Mouse (Mus musculus): ENCODE data around the gene Gm17651. TPM values are rescaled to one million over a fixed set of nuclear protein-coding genes. Genes with fewer than 3 reads are reported as not detected.

Gm17651 gene
- polyA plus RNA-seq, 1 experiment = not detected

GRCm38 (mm10) chr3:97659746-97660145, 14.7 kb downstream of the Gm17651 start:
- no peak for TF ChIP-seq CTCF (IDR thresholded peaks at IDR 0.05; ENCODE audit: extremely low read depth, insufficient read depth, low read length)
- TF ChIP-seq POLR2A (IDR thresholded peaks at IDR 0.05; ENCODE audit: extremely low read depth, insufficient read depth, low read length) = no peak
- Histone ChIP-seq H3K4me1 (ENCODE audit: control insufficient read depth, insufficient read depth, low read length) (no peaks in the 10 kb centered on the region; the same call in 1 of the 2 replicates), H3K4me3 (ENCODE audit: insufficient read depth, low read length) (peak overlapping the region; percentile 68; the same call in 1 of the 2 replicates), H3K27ac (ENCODE audit: insufficient read depth, low read length) (no peak overlapping the region)

GRCm38 (mm10) chr3:97658426-97659193, 15.9 kb downstream of the Gm17651 start:
- H3K4me1 ChIP-seq (ENCODE audit: control insufficient read depth, insufficient read depth, low read length) = no peaks in the 10 kb centered on the region; the same call in 1 of the 2 replicates
- H3K4me3 ChIP-seq (ENCODE audit: insufficient read depth, low read length) = peak overlapping the region; percentile 68
- peak overlapping the region; percentile 9; the same call in 1 of the 2 replicates for H3K27ac ChIP-seq (ENCODE audit: insufficient read depth, low read length)
- TF ChIP-seq CTCF (IDR thresholded peaks at IDR 0.05; ENCODE audit: extremely low read depth, insufficient read depth, low read length) (no peak), POLR2A (IDR thresholded peaks at IDR 0.05; ENCODE audit: extremely low read depth, insufficient read depth, low read length) (no peak)

GRCm38 (mm10) chr3:97657655-97658411, 16.7 kb downstream of the Gm17651 start, which contains the start of gene Prkab2:
Prkab2 (plus strand) TSS chr3:97658193.
- H3K4me3 ChIP-seq (ENCODE audit: insufficient read depth, low read length) = peak within 1 kb of the TSS; percentile 68
- no peaks in the 10 kb centered on the region; the same call in 1 of the 2 replicates for H3K4me1 ChIP-seq (ENCODE audit: control insufficient read depth, insufficient read depth, low read length)
- TF ChIP-seq CTCF (IDR thresholded peaks at IDR 0.05; ENCODE audit: extremely low read depth, insufficient read depth, low read length) (no peak), POLR2A (IDR thresholded peaks at IDR 0.05; ENCODE audit: extremely low read depth, insufficient read depth, low read length) (peak; percentile 66; the same call in 1 of the 2 replicates)
- H3K27ac ChIP-seq (ENCODE audit: insufficient read depth, low read length) = peak within 1 kb of the TSS; percentile 9; the same call in 1 of the 2 replicates

- H3K4me1 ChIP-seq (ENCODE audit: control insufficient read depth, insufficient read depth, low read length) = no peaks in the 10 kb centered on the region; the same call in 1 of the 2 replicates
- H3K27ac ChIP-seq (ENCODE audit: insufficient read depth, low read length) = no peak overlapping the region
- TF ChIP-seq CTCF (IDR thresholded peaks at IDR 0.05; ENCODE audit: extremely low read depth, insufficient read depth, low read length) = 0 out of 2 replicates have a peak, but pooled peaks have one; percentile 25
- TF ChIP-seq POLR2A (IDR thresholded peaks at IDR 0.05; ENCODE audit: extremely low read depth, insufficient read depth, low read length) = no peak
- no peak overlapping the region for H3K4me3 ChIP-seq (ENCODE audit: insufficient read depth, low read length)
Measured at GRCm38 (mm10) chr3:97654901-97655300, 19.6 kb downstream of the Gm17651 start.

- no peaks in the 10 kb centered on the region; the same call in 1 of the 2 replicates for H3K4me1 ChIP-seq (ENCODE audit: control insufficient read depth, insufficient read depth, low read length)
- no peak overlapping the region for H3K4me3 ChIP-seq (ENCODE audit: insufficient read depth, low read length)
- TF ChIP-seq CTCF (IDR thresholded peaks at IDR 0.05; ENCODE audit: extremely low read depth, insufficient read depth, low read length) = no peak
- no peak for TF ChIP-seq POLR2A (IDR thresholded peaks at IDR 0.05; ENCODE audit: extremely low read depth, insufficient read depth, low read length)
- no peak overlapping the region for H3K27ac ChIP-seq (ENCODE audit: insufficient read depth, low read length)
Measured at GRCm38 (mm10) chr3:97653781-97654180, 20.7 kb downstream of the Gm17651 start.

- Histone ChIP-seq H3K4me3 (ENCODE audit: insufficient read depth, low read length) (no peak overlapping the region), H3K27ac (ENCODE audit: insufficient read depth, low read length) (no peak overlapping the region), H3K4me1 (ENCODE audit: control insufficient read depth, insufficient read depth, low read length) (no peaks in the 10 kb centered on the region; the same call in 1 of the 2 replicates)
- TF ChIP-seq CTCF (IDR thresholded peaks at IDR 0.05; ENCODE audit: extremely low read depth, insufficient read depth, low read length) (no peak), POLR2A (IDR thresholded peaks at IDR 0.05; ENCODE audit: extremely low read depth, insufficient read depth, low read length) (no peak)
Measured at GRCm38 (mm10) chr3:97651604-97652003, 22.9 kb downstream of the Gm17651 start.

- Histone ChIP-seq H3K4me3 (ENCODE audit: insufficient read depth, low read length) (no peak overlapping the region), H3K4me1 (ENCODE audit: control insufficient read depth, insufficient read depth, low read length) (no peaks in the 10 kb centered on the region; the same call in 1 of the 2 replicates), H3K27ac (ENCODE audit: insufficient read depth, low read length) (no peak overlapping the region)
- no peak for TF ChIP-seq POLR2A (IDR thresholded peaks at IDR 0.05; ENCODE audit: extremely low read depth, insufficient read depth, low read length)
- no peak for TF ChIP-seq CTCF (IDR thresholded peaks at IDR 0.05; ENCODE audit: extremely low read depth, insufficient read depth, low read length)
Measured at GRCm38 (mm10) chr3:97649469-97649868, 25.0 kb downstream of the Gm17651 start.

GRCm38 (mm10) chr3:97649022-97649421, 25.5 kb downstream of the Gm17651 start:
- Histone ChIP-seq H3K4me3 (ENCODE audit: insufficient read depth, low read length) (no peak overlapping the region), H3K4me1 (ENCODE audit: control insufficient read depth, insufficient read depth, low read length) (no peaks in the 10 kb centered on the region; the same call in 1 of the 2 replicates), H3K27ac (ENCODE audit: insufficient read depth, low read length) (no peak overlapping the region)
- no peak for TF ChIP-seq CTCF (IDR thresholded peaks at IDR 0.05; ENCODE audit: extremely low read depth, insufficient read depth, low read length)
- TF ChIP-seq POLR2A (IDR thresholded peaks at IDR 0.05; ENCODE audit: extremely low read depth, insufficient read depth, low read length) = no peak

- TF ChIP-seq CTCF (IDR thresholded peaks at IDR 0.05; ENCODE audit: extremely low read depth, insufficient read depth, low read length) = no peak
- no peak for TF ChIP-seq POLR2A (IDR thresholded peaks at IDR 0.05; ENCODE audit: extremely low read depth, insufficient read depth, low read length)
- Histone ChIP-seq H3K4me3 (ENCODE audit: insufficient read depth, low read length) (no peak overlapping the region), H3K4me1 (ENCODE audit: control insufficient read depth, insufficient read depth, low read length) (no peaks in the 10 kb centered on the region; the same call in 1 of the 2 replicates), H3K27ac (ENCODE audit: insufficient read depth, low read length) (no peak overlapping the region)
Measured at GRCm38 (mm10) chr3:97648518-97648917, 26.0 kb downstream of the Gm17651 start.

Measured in cortical plate, adult 2 months (tissue).